16 mouse cellular contexts compared by ENCODE assay signal in the genomic region with DNA sequence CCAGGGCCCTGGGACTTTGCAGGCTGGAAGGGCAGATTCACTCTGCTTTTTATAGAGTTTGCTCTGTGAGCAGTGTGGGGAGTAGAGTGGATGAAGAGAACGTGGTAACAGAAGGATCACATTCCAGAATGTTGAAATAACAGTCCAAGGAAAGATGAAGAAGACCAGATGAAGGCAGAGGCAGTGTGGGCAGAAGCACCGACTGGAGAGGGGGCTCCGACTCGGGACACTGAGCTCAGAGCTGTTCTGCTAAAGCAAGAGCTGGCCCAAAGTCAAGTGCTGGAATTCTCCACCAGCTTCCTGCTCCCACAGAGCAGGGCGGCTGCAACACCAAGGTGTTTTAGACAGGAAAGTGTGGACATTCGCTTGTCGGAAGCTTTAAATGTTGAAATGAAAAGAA.
A peak's percentile ranks its signal among the peaks of the same experiment; 100 is the strongest.
DNase-seq lines count a peak whose midpoint lies in the region; ATAC-seq lines count a peak whose summit lies in the region.
"Had no signal": no experiment of that assay in that cellular context is flagged by ENCODE, and none has a peak within 500 bp of the region (broad histone marks: within the 10 kb centered on the region; RNA-seq: fewer than 3 reads in every experiment).

No protein-coding gene starts in this region.

- intact Hi-C loops in heart, postnatal 36 days (cut with DNase I): no loop called here

- 37% methylated on average over 7 of the region's 7 CpGs for WGBS in heart, embryonic 13.5 days

- ATAC-seq in heart, embryonic 13.5 days (ENCODE audit: extremely low read depth, insufficient number of reproducible peaks, low FRiP score, low TSS enrichment): no peak
- ATAC-seq: forebrain, embryonic 16.5 days; inflammation-experienced regulatory T-cells, adult 6 months had no signal

- no peak overlapping the region for H3K9ac ChIP-seq in heart, embryonic 13.5 days
- H3K9ac ChIP-seq: lung, embryonic 15.5 days had no signal

- no peak overlapping the region for H3K4me3 ChIP-seq in heart, embryonic 13.5 days
- H3K4me3 ChIP-seq: hindbrain, embryonic 10.5 days; lung, embryonic 15.5 days had no signal

- no peaks in the 10 kb centered on the region for H3K9me3 ChIP-seq in heart, embryonic 13.5 days
- H3K9me3 ChIP-seq: hindbrain, embryonic 10.5 days; lung, embryonic 15.5 days had no signal

- no peak for DNase-seq in heart, postnatal 36 days
- peak; percentile 23 to 53 for DNase-seq in layer of hippocampus, adult 18-20 months (ENCODE audit: low spot score in 2 of 2)
- no peak for DNase-seq in layer of hippocampus, postnatal 10 days (ENCODE audit: low spot score in 2 of 2)
- DNase-seq in right cerebral cortex, adult 18-20 months: peak; percentile 29
- no peak for DNase-seq in right cerebral cortex, adult 2 months (ENCODE audit: low spot score in 2 of 2)
- DNase-seq in T-cell, adult 2 months (ENCODE audit: low spot score): no peak
- DNase-seq: cerebellum, adult 11-12 months; gastrocnemius, postnatal 14 days; kidney, postnatal 10 days; thymus, postnatal 4 days had no signal

- no peaks in the 10 kb centered on the region for H3K36me3 ChIP-seq in heart, embryonic 13.5 days
- H3K36me3 ChIP-seq: hindbrain, embryonic 10.5 days; lung, embryonic 15.5 days had no signal

- H3K27me3 ChIP-seq in heart, embryonic 13.5 days (replicated peaks): no peaks in the 10 kb centered on the region
- H3K27me3 ChIP-seq: lung, embryonic 15.5 days had no signal

- H3K4me1 ChIP-seq in heart, embryonic 13.5 days: peaks cover 9% of the 10 kb centered on the region
- H3K4me1 ChIP-seq: hindbrain, embryonic 10.5 days; lung, embryonic 15.5 days had no signal

- H3K27ac ChIP-seq in heart, embryonic 13.5 days (replicated peaks): no peak overlapping the region
- H3K27ac ChIP-seq: hindbrain, embryonic 10.5 days; lung, embryonic 15.5 days had no signal

- H3K4me2 ChIP-seq in heart, embryonic 13.5 days: peak overlapping the region; percentile 42
- H3K4me2 ChIP-seq: liver, embryonic 11.5 days; lung, embryonic 15.5 days had no signal

Comparison
In these comparisons a context has a peak if more than half of its experiments do, and no peak if none do; other contexts are left out.
1. DNase-seq: peak in layer of hippocampus, adult 18-20 months (2 of 2) and right cerebral cortex, adult 18-20 months (single experiment); none in heart, postnatal 36 days (0 of 2), layer of hippocampus, postnatal 10 days (0 of 2), right cerebral cortex, adult 2 months (0 of 2) and T-cell, adult 2 months (single experiment).